Mouse (Mus musculus): ENCODE measurements at regions not wholly inside any gene's neighbourhood (a gene's known extent, or its start where the extent isn't known, plus 50 kb on each side); places are given as distances from the start of the nearest gene placed in this dataset.
"Not testable (repeated sequence)": the region's sequence is repeated elsewhere in the genome, so short reads cannot be mapped to it uniquely, and the experiment has no call there.

- H3K36me3 ChIP-seq (ENCODE audit: inconsistent target) = no peaks in the 10 kb centered on the region
- H3K79me2 ChIP-seq (ENCODE audit: inconsistent target) = no peaks in the 10 kb centered on the region
- H3K4me3 ChIP-seq (ENCODE audit: inconsistent target) = no peak overlapping the region
- no peak overlapping the region for H3K27ac ChIP-seq
- WGBS (ENCODE audit: missing documents) = 88% methylated on average over 5 of the region's 6 CpGs
Observed at GRCm38 (mm10) chr6:117715056-117715777, 125.8 kb upstream of the Zfp637 start.

DNA sequence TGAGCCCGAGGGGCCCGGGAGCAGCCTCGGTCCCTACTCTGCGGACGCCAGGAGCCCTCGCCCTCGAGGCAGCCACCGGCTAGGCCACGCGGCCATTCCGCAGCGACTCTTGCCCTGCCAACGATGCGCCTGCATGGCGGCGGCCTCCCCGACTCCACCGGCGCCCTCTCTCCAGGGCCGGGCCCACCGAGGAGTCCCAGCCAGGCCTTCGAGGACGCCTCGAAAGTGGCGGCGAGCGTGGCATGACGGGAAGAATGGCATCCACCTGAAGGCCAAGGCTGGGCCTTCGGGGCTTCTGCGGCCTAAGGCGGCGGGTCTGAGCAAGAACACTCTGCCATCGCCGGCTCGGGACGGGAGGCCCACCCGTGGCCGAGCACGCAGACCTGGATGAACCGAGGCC is 124.6 kb upstream of the Zfp637 start:
- not testable (repeated sequence) for H3K79me2 ChIP-seq (ENCODE audit: inconsistent target); H3K4me3 ChIP-seq (ENCODE audit: inconsistent target); H3K36me3 ChIP-seq (ENCODE audit: inconsistent target); H3K27ac ChIP-seq
- no CpG with 5 or more reads among the region's 40 CpGs for WGBS (ENCODE audit: missing documents)

DNA sequence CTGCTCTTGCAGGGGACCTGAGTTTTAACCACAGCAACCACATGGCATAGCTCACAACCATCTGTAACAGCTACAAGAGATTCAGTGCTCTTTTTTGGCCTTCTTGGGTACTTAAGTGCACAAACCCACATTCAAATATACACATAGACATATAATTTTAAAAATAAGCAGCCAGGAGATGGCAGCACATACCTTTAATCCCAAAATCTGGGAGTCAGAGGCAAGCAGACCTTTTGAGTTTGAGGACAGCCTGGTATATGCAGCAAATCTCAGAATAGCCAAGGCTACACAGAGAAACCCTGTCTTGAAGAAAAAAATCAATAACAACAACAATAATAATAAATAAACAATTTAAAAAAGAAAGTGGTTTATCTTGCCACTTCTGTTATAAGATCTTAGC is 88.6 kb upstream of the Zfp637 start:
- not testable (repeated sequence) for H3K36me3 ChIP-seq (ENCODE audit: inconsistent target); H3K27ac ChIP-seq; H3K79me2 ChIP-seq (ENCODE audit: inconsistent target); H3K4me3 ChIP-seq (ENCODE audit: inconsistent target)

- not testable (repeated sequence) for H3K36me3 ChIP-seq (ENCODE audit: inconsistent target); H3K27ac ChIP-seq; H3K4me3 ChIP-seq (ENCODE audit: inconsistent target); H3K79me2 ChIP-seq (ENCODE audit: inconsistent target)
- WGBS (ENCODE audit: missing documents) = 37% methylated on average over 2 of the region's 2 CpGs
Observed at GRCm38 (mm10) chr6:117755682-117756081, 85.3 kb upstream of the Zfp637 start.

- Histone ChIP-seq H3K4me3 (ENCODE audit: inconsistent target) (no peak overlapping the region), H3K79me2 (ENCODE audit: inconsistent target) (no peaks in the 10 kb centered on the region), H3K36me3 (ENCODE audit: inconsistent target) (no peaks in the 10 kb centered on the region), H3K27ac (no peak overlapping the region)
- 2% methylated on average over 7 of the region's 9 CpGs for WGBS (ENCODE audit: missing documents)
Observed at GRCm38 (mm10) chr6:117756176-117756575, 84.8 kb upstream of the Zfp637 start.

DNA sequence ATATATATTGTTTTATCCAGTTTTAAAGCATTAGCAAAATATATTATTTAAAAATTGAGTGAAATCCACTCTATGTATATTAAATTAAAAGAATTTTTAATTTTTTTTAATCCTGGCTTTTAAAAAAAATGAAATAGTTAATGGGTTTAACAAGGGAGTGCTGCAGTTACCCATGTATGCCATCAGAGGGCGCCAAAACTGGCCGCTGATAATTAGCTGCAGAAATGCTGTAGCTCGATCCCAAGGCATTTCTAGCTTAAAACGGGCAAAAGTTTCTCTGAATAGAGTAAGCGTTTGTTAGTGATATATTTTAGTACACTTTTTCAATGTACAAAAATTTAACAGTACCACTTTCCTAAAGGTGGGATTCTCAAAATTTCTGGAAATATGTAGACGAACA is 82.5 kb upstream of the Zfp637 start:
- not testable (repeated sequence) for H3K79me2 ChIP-seq (ENCODE audit: inconsistent target); H3K27ac ChIP-seq; H3K4me3 ChIP-seq (ENCODE audit: inconsistent target); H3K36me3 ChIP-seq (ENCODE audit: inconsistent target)
- WGBS (ENCODE audit: missing documents) = 20% methylated on average over 4 of the region's 6 CpGs

DNA sequence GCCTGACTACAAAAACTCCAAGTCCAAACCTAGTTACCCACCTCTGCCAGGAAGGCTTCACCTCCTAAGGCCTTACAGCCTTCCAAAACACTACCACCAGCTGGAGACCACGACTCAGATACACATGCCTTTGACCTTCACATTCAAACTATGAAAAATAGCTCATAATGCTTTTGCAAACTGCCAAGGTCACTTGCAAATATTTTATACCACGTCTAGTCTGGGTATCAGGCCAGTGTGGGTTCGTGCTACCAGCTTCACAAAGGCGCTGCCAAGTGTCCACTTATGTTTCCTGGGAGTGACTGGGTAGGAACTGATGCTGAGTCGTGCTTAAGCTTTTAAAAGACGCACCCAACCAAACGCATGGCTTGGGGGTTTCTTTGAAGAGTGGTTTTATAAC is 69.5 kb upstream of the Zfp637 start:
- WGBS (ENCODE audit: missing documents) = 76% methylated on average over 7 of the region's 7 CpGs
- no peak overlapping the region for H3K27ac ChIP-seq
- no peaks in the 10 kb centered on the region for H3K36me3 ChIP-seq (ENCODE audit: inconsistent target)
- no peaks in the 10 kb centered on the region for H3K79me2 ChIP-seq (ENCODE audit: inconsistent target)
- no peak overlapping the region for H3K4me3 ChIP-seq (ENCODE audit: inconsistent target)

- Histone ChIP-seq H3K4me3 (ENCODE audit: inconsistent target) (no peak overlapping the region), H3K79me2 (ENCODE audit: inconsistent target) (no peaks in the 10 kb centered on the region), H3K27ac (no peak overlapping the region), H3K36me3 (ENCODE audit: inconsistent target) (no peaks in the 10 kb centered on the region)
Observed at GRCm38 (mm10) chr6:117772396-117772795, 68.6 kb upstream of the Zfp637 start.

GRCm38 (mm10) chr6:117775304-117776050 is 65.5 kb upstream of the Zfp637 start:
- 88% methylated on average over 11 of the region's 11 CpGs for WGBS (ENCODE audit: missing documents)
- Histone ChIP-seq H3K36me3 (ENCODE audit: inconsistent target) (no peaks in the 10 kb centered on the region), H3K79me2 (ENCODE audit: inconsistent target) (no peaks in the 10 kb centered on the region), H3K27ac (no peak overlapping the region), H3K4me3 (ENCODE audit: inconsistent target) (no peak overlapping the region)

DNA sequence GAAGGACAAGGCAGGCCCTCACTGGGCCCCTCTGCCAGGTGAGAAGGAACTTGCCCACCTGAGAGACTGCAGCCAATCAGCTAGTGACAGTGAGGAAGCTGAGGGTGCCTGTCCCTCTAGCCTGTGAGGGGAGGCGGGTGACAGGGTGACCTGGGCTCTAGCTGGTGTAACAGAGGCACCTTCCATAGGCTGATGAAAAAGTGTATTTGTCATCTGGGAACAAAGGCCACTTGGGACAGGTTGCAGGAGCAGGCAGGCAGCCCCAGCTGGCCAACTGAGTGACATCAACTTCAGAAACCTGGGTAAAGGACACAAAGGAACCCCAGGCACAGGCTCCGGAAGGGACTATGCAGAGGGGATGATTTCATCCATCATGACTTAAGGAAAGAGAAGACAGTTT is 63.0 kb upstream of the Zfp637 start:
- H3K27ac ChIP-seq = no peak overlapping the region
- H3K36me3 ChIP-seq (ENCODE audit: inconsistent target) = no peaks in the 10 kb centered on the region
- WGBS (ENCODE audit: missing documents) = 43% methylated on average over 2 of the region's 2 CpGs
- H3K79me2 ChIP-seq (ENCODE audit: inconsistent target) = no peaks in the 10 kb centered on the region
- no peak overlapping the region for H3K4me3 ChIP-seq (ENCODE audit: inconsistent target)

- Histone ChIP-seq H3K27ac (no peak overlapping the region), H3K4me3 (ENCODE audit: inconsistent target) (no peak overlapping the region), H3K79me2 (ENCODE audit: inconsistent target) (no peaks in the 10 kb centered on the region), H3K36me3 (ENCODE audit: inconsistent target) (no peaks in the 10 kb centered on the region)
- 29% methylated on average over 8 of the region's 8 CpGs for WGBS (ENCODE audit: missing documents)
Observed at GRCm38 (mm10) chr6:117778481-117778880, 62.5 kb upstream of the Zfp637 start.

DNA sequence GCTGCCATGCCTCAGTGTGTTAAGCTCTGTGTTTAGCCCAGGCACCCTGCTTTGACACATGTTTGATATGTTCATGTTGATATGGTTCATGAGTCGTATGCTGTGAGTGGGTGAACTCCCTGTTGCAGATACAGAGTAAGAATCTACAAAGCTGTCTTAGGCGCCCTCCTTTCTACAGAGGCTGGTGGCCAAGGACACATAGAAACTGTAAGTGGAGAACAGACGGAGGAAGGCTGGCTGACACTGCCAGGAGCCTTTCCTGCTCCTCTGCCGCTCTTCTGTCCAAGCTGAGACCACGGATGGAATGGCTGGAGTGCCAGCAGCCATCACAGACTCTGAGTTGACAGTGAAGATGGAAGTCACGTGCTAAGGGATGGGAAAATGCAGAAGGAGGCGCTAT is 62.0 kb upstream of the Zfp637 start:
- Histone ChIP-seq H3K4me3 (ENCODE audit: inconsistent target) (no peak overlapping the region), H3K36me3 (ENCODE audit: inconsistent target) (no peaks in the 10 kb centered on the region), H3K27ac (no peak overlapping the region), H3K79me2 (ENCODE audit: inconsistent target) (no peaks in the 10 kb centered on the region)
- 86% methylated on average over 7 of the region's 7 CpGs for WGBS (ENCODE audit: missing documents)

- Histone ChIP-seq H3K4me3 (ENCODE audit: inconsistent target) (no peak overlapping the region), H3K36me3 (ENCODE audit: inconsistent target) (no peaks in the 10 kb centered on the region), H3K79me2 (ENCODE audit: inconsistent target) (no peaks in the 10 kb centered on the region), H3K27ac (no peak overlapping the region)
- 89% methylated on average over 12 of the region's 12 CpGs for WGBS (ENCODE audit: missing documents)
Observed at GRCm38 (mm10) chr6:117788580-117789540, 52.1 kb upstream of the Zfp637 start.

DNA sequence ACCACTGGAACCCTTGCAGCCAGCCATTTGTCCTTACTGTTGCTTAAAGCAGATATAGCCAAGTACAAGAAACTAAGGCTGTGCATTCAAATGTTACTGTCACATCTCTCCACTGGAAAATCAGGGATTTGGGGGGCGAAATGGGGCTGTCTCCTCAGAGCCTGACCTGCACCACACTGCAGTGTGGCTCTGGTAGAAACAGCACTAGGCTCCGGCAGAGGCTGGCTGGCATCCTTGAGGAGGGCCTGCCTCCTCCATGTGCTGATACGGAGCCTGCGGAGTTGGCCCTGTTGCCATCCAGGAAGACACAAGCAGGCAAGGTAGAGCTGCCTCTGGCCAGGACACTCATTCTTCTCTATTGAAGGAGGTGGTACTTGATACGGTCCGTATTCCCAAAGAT is 50.4 kb upstream of the Zfp637 start:
- H3K4me3 ChIP-seq (ENCODE audit: inconsistent target) = no peak overlapping the region
- WGBS (ENCODE audit: missing documents) = 91% methylated on average over 6 of the region's 6 CpGs
- H3K36me3 ChIP-seq (ENCODE audit: inconsistent target) = no peaks in the 10 kb centered on the region
- H3K27ac ChIP-seq = no peak overlapping the region
- H3K79me2 ChIP-seq (ENCODE audit: inconsistent target) = no peaks in the 10 kb centered on the region
